Mouse (Mus musculus) gastrocnemius, adult 18-20 months (tissue): ENCODE measurements around the gene Gm2974. TPM values are rescaled to one million over a fixed set of nuclear protein-coding genes. Genes with fewer than 3 reads are reported as not detected.
"Not testable (repeated sequence)": the region's sequence is repeated elsewhere in the genome, so short reads cannot be mapped to it uniquely, and the experiment has no call there.

Source experiments
- DNase-seq: peaks from one replicate; pipeline ENCODE4 v3.0.0; 2021; ENCODE audit warnings: low spot score
- long read RNA-seq, 2 experiments: library from polyadenylated mRNA; stranded (forward); transcript quantifications; one replicate each; pipeline ENCODE4 v2.0.0; 2021
- total RNA-seq, 2 experiments: library from RNA; stranded (reverse); gene quantifications; 2 replicates each; pipeline ENCODE4 v1.2.3; 2021

Gm2974 gene
- not detected for total RNA-seq
- long read RNA-seq, experiment 1 = 0 reads
- long read RNA-seq, experiment 2 = 0 reads

GRCm38 (mm10) chr14:4182491-4183210 is at the start of gene Gm2974:
Gm2974 (plus strand) TSS chr14:4182576.
- DNase-seq = not testable (repeated sequence)

GRCm38 (mm10) chr14:4141646-4142045 is 40.7 kb upstream of the Gm2974 start:
- DNase-seq = not testable (repeated sequence)

DNA sequence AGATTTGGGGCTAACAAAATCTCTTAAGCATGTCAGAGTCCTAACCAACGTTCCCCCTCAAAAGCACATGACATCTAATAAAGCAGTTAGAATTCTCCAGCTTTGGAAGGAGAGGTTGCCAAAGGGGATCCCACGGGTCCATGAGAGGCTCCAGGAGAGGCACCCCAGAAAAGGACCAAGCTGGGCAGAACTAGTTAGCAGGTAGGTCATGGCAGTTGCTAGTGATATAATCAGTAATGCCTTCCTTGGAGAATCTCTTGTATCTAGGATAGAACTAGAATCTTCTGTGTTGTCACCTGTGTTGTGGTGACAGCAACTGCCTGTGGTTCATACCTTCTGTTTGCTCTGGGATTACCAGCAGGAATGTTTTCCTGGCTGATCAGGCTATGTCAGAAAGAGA is 17.6 kb upstream of the Gm2974 start, which contains the start of gene Gm3127:
TSS of gene Gm3127 (plus strand) at position 301 of the 400 bp plus-strand sequence.
- DNase-seq = not testable (repeated sequence)

DNA sequence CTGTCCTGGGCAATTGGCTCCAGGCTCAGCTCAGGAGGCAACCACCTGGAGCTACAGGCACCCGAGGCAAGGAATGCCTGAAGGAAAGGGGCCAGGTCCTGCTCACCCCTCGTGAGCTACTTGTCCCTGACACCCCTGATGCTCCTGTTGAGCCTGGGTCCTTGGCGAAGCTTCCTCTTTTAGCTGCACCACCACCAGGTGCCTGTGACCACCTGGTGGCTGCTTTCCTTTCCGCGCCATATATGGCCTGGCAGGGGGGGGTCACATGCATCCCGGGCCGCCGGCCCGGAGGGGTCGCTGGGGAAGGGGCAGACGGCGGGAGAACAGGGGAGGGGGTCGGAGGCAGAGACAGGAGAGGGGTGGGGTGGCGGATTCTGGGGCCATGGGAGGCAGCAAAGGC is 346 bp upstream of the Gm2974 start:
- DNase-seq = not testable (repeated sequence)

DNA sequence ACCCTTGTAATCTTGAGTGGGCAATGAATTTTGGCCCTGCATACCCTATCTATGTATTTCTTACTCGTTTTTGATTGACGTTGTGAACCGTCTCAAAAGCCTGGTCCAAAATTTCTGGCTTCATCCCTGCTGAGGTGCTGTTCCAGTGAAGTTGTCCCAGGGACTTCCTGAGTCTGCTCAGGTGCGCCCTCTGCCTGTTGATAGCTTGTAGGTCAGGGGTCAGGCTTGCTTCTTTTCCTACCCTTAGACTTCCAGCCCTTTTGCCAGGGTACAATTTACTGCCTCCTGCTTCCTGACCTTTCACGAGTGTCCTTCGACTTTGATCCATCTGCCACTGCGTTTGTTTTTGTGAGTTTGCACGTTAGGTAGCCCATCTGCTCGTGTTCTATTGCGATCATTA is 999 bp downstream of the Gm2974 start:
- DNase-seq = not testable (repeated sequence)

DNA sequence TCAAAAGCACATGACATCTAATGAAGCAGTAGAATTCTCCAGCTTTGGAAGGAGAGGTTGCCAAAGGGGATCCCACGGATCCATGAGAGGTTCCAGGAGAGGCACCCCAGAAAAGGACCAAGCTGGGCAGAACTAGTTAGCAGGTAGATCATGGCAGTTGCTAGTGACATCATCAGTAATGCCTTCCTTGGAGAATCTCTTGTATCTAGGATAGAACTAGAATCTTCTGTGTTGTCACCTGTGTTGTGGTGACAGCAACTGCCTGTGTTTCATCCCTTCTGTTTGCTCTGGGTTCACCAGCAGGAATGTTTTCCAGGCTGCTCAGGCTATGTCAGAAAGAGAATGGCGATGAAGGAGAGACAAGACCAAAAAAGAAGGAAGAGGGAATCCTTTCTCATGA is 67.0 kb downstream of the Gm2974 start, which contains the start of gene Gm3138:
TSS of gene Gm3138 (plus strand) at position 301 of the 400 bp plus-strand sequence.
- not testable (repeated sequence) for DNase-seq

Other genes with a start within 250 kb of the Gm2974 start
- not detected for gene Gm3095, start 219.0 kb upstream of the Gm2974 start, total RNA-seq
- not detected for gene Gm3099, start 184.2 kb upstream of the Gm2974 start, total RNA-seq
- under 1 TPM; 0.31 to 0.43 TPM for gene Gm5796, start 158.6 kb upstream of the Gm2974 start, total RNA-seq
- not detected for gene Gm3115, start 98.5 kb upstream of the Gm2974 start, total RNA-seq
- under 1 TPM; 0.17 to 0.18 TPM for gene Gm8108, start 72.0 kb upstream of the Gm2974 start, total RNA-seq
- not detected for gene Gm3127, start 17.5 kb upstream of the Gm2974 start, total RNA-seq
- gene Gm3138, start 67.1 kb downstream of the Gm2974 start, total RNA-seq = not detected
- not detected for gene Gm3149, start 134.7 kb downstream of the Gm2974 start, total RNA-seq
- gene 2610042L04Rik, start 152.2 kb downstream of the Gm2974 start, total RNA-seq = not detected
- gene Gm3159, start 214.9 kb downstream of the Gm2974 start, total RNA-seq = not detected
- under 1 TPM in 1 of 2 experiments, not detected in 1; 0.17 TPM for gene Gm3164, start 232.9 kb downstream of the Gm2974 start, total RNA-seq
- not detected for gene Gm3173, start 248.4 kb downstream of the Gm2974 start, total RNA-seq